Mouse (Mus musculus) neutrophil, adult 59 days (primary cell): ENCODE measurements around the gene Rpl3. TPM values are rescaled to one million over a fixed set of nuclear protein-coding genes. Genes with fewer than 3 reads are reported as not detected.

ENCODE experiments used
- total RNA-seq, 2 experiments: library from RNA; stranded (reverse); gene quantifications; 1 replicate in 1 of 2; 2 replicates in 1 of 2; pipeline ENCODE4 v1.2.4; 2023

Gene Rpl3
- 100 to 1,000 TPM; 346 to 361 TPM for total RNA-seq

DNA sequence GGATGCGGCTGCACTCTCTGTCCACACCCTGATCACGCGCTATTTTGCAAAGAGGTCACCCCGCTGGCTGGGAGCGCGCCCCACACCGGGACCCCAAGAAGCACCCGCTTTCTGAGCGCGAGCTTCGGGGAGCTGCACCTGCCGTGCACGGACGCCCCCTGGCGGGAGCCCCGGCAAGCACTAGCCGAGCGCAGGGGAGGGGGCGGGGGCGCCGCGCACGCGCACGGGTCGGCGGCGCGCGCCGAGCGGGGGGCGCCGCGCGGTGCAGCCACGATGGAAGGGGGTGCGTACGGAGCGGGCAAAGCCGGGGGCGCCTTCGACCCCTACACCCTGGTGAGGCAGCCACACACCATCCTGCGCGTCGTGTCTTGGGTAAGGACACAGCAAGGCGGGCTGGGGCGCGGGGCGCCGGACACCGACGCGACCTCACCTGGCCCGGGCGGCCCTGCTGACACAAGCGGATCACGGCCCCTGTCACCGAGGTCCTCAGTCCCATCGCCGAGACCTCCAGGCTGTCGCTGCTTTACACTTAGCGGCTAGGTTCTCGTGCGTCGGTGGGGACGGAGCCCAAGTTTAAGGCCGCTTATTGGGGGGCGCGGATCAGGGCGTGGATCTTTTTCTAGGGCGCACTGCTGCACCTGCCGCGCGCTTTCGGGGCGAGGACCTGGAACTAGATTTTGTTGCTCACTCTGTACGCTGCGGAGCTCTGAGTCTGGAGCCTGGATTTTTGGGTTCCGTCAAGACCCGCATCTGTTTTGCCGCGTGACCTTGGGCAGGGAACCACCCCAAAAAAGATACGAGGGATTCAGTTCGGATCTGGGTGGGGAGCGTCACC, at the start of gene Rpl3, which contains the start of gene Syngr1:
Gene Rpl3, minus strand, starts transcription at position 748 of the 835 bp plus-strand sequence.
Gene Syngr1, plus strand, starts transcription at position 214 of the 835 bp plus-strand sequence.

DNA sequence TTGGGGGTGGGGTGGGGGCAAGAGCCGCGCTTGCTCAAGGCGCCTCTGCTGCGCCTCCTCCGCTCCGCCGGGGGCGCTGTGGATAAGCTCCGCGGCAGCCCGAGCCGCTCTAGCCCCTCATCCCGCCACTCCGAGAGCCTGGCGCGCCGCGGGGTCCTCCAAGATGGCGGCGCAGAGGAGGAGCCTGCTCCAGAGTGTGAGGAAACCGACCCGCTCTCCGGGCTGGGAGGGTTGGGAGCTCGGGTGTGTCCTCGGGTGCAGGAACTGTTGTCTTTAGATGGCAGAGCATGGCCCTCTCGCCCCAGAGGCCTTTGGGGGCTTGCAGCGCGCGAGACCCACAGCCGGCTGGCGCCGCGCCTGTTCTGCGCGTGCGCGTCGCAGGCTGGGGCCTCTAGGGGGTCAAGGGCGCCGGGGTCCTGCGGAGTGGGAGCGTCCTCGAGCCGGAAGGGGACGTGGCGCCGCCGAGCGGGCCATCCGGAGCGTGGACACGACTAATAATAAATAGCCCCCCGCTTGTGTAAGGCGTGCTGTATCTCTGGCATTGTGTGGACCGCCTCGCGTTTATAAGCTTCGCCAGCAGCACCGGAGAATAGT, 41.4 kb upstream of the Rpl3 start, which contains the start of gene Tab1:
Gene Tab1, plus strand, starts transcription at position 135 of the 594 bp plus-strand sequence.

Other genes with a start within 250 kb of the Rpl3 start
- 10 to 100 TPM; 57.3 to 57.8 TPM for gene Apobec3, start 200.2 kb downstream of the Rpl3 start, total RNA-seq
- gene Cbx7, start 120.7 kb downstream of the Rpl3 start, total RNA-seq: 1 to 10 TPM; 8.6 to 9.4 TPM
- under 1 TPM; 0.60 to 0.90 TPM for gene Pdgfb, start 76.9 kb downstream of the Rpl3 start, total RNA-seq
- 1 to 10 TPM; 3.3 to 6.0 TPM for gene Syngr1, start 534 bp downstream of the Rpl3 start, total RNA-seq
- 10 to 100 TPM; 19.7 to 25.3 TPM for gene Tab1, start 41.3 kb upstream of the Rpl3 start, total RNA-seq
- gene Mgat3, start 81.9 kb upstream of the Rpl3 start, total RNA-seq: not detected
- 10 to 100 TPM; 25.0 to 29.7 TPM for gene Mief1, start 142.2 kb upstream of the Rpl3 start, total RNA-seq
- gene AC140267.1, start 144.0 kb upstream of the Rpl3 start, total RNA-seq: not detected
- 100 to 1,000 TPM; 332 to 362 TPM for gene Atf4, start 163.3 kb upstream of the Rpl3 start, total RNA-seq
- gene Rps19bp1, start 172.4 kb upstream of the Rpl3 start, total RNA-seq: 10 to 100 TPM; 11.6 to 12.7 TPM
- under 1 TPM; 0.04 to 0.11 TPM for gene Cacna1i, start 195.4 kb upstream of the Rpl3 start, total RNA-seq